Mouse (Mus musculus) layer of hippocampus, postnatal 36 days (tissue): ENCODE data around the gene Tmem210. TPM values are rescaled to one million over a fixed set of nuclear protein-coding genes. Genes with fewer than 3 reads are reported as not detected.
A peak's percentile ranks its signal among the peaks of the same experiment; 100 is the strongest.

Experiments
- DNase-seq, 2 experiments: peaks; one replicate each; pipeline ENCODE4 v3.0.0; 2022
- total RNA-seq, 2 experiments: library from RNA; stranded (reverse); gene quantifications; 2 replicates each; pipeline ENCODE4 v1.2.3; 2021

The Tmem210 gene
- total RNA-seq, 2 experiments from 2014 or later = not detected

- DNase-seq = no peak
Observed at GRCm38 (mm10) chr2:25265897-25266656, 21.9 kb upstream of the Tmem210 start.

GRCm38 (mm10) chr2:25266720-25267119, 21.2 kb upstream of the Tmem210 start:
- peak in 1 of 2 experiments; percentile 70 for DNase-seq

- DNase-seq = no peak
Observed at GRCm38 (mm10) chr2:25267241-25267640, 20.7 kb upstream of the Tmem210 start.

GRCm38 (mm10) chr2:25267746-25268309, 20.1 kb upstream of the Tmem210 start:
- DNase-seq = no peak

- peak; percentile 97 to 98 for DNase-seq
Observed at GRCm38 (mm10) chr2:25271827-25272511, 16.0 kb upstream of the Tmem210 start, which contains the start of the genes Ssna1 and Anapc2. Gene Ssna1, minus strand, starts transcription at chr2:25272438. Gene Anapc2, plus strand, starts transcription at chr2:25272478.

GRCm38 (mm10) chr2:25272515-25272914, 15.4 kb upstream of the Tmem210 start:
- no peak for DNase-seq

- DNase-seq = no peak
Observed at GRCm38 (mm10) chr2:25273010-25273409, 14.9 kb upstream of the Tmem210 start.

- peak; percentile 75 to 78 for DNase-seq
Observed at GRCm38 (mm10) chr2:25278928-25279882, 8.7 kb upstream of the Tmem210 start.

GRCm38 (mm10) chr2:25285551-25285950, 2.4 kb upstream of the Tmem210 start:
- DNase-seq = no peak

- no peak for DNase-seq
Observed at GRCm38 (mm10) chr2:25286314-25286713, 1.6 kb upstream of the Tmem210 start.

GRCm38 (mm10) chr2:25286837-25287636, 908 bp upstream of the Tmem210 start:
- DNase-seq = peak in 1 of 2 experiments; percentile 48

GRCm38 (mm10) chr2:25288734-25289345, 895 bp downstream of the Tmem210 start:
- no peak for DNase-seq

- peak in 1 of 2 experiments; percentile 34 for DNase-seq
Observed at GRCm38 (mm10) chr2:25289651-25290050, 1.7 kb downstream of the Tmem210 start, which contains the start of gene Lrrc26. Gene Lrrc26, plus strand, starts transcription at chr2:25289915.

- DNase-seq = peak; percentile 75
Observed at GRCm38 (mm10) chr2:25290101-25290815, 2.3 kb downstream of the Tmem210 start.

- DNase-seq = peak; percentile 52 to 56
Observed at GRCm38 (mm10) chr2:25290816-25291130, 2.8 kb downstream of the Tmem210 start.

GRCm38 (mm10) chr2:25291184-25292053, 3.5 kb downstream of the Tmem210 start:
- DNase-seq = no peak

- DNase-seq = peak in 1 of 2 experiments; percentile 38
Observed at GRCm38 (mm10) chr2:25292054-25292544, 4.2 kb downstream of the Tmem210 start.

- peak in 1 of 2 experiments; percentile 61 for DNase-seq
Observed at GRCm38 (mm10) chr2:25292856-25293255, 4.9 kb downstream of the Tmem210 start.

- no peak for DNase-seq
Observed at GRCm38 (mm10) chr2:25293706-25294105, 5.8 kb downstream of the Tmem210 start.
